In genomic region chr11:93954738-93955255, GRCm38 (mm10) we compare ENCODE assay signal across 8 mouse cellular contexts. TPM values are rescaled to one million over a fixed set of nuclear protein-coding genes. Genes with fewer than 3 reads are reported as not detected.
A peak's percentile ranks its signal among the peaks of the same experiment; 100 is the strongest.
DNase-seq lines count a peak whose midpoint lies in the region; ATAC-seq and TF ChIP-seq lines count a peak whose summit lies in the region.

No protein-coding gene starts in this region.

- no peak for TF ChIP-seq EP300 in heart, postnatal 0 days (IDR thresholded peaks at IDR 0.05; ENCODE audit: low read depth)

- H3K9me3 ChIP-seq in heart, postnatal 0 days (replicated peaks; ENCODE audit: control insufficient read depth, low read length) = no peaks in the 10 kb centered on the region
- H3K9me3 ChIP-seq in forebrain, embryonic 14.5 days (replicated peaks; ENCODE audit: control insufficient read depth, low read length) = no peaks in the 10 kb centered on the region

- ATAC-seq in heart, postnatal 0 days (ENCODE audit: insufficient read depth, low read depth) = peak; percentile 83
- ATAC-seq in forebrain, embryonic 14.5 days = peak; percentile 8
- ATAC-seq in megakaryocyte progenitor cell, adult 5-6 weeks (replicated peaks; ENCODE audit: poor library complexity) = peak; percentile 5; the same call in 1 of the 2 replicates

- no peak for TF ChIP-seq CTCF in heart, postnatal 0 days (IDR thresholded peaks at IDR 0.05; ENCODE audit: low read depth)

- H3K4me1 ChIP-seq in heart, postnatal 0 days (ENCODE audit: control insufficient read depth, insufficient read depth) = peaks cover 22% of the 10 kb centered on the region
- H3K4me1 ChIP-seq in forebrain, embryonic 14.5 days (ENCODE audit: control insufficient read depth, insufficient read depth, low read length) = peaks cover 9% of the 10 kb centered on the region

- WGBS in heart, postnatal 0 days = 31% methylated on average over 13 of the region's 13 CpGs
- WGBS in forebrain, embryonic 14.5 days = 47% methylated on average over 13 of the region's 13 CpGs

- H3K9ac ChIP-seq in heart, postnatal 0 days (replicated peaks; ENCODE audit: low read depth, low read length) = peak overlapping the region; percentile 64
- H3K9ac ChIP-seq in forebrain, embryonic 14.5 days (ENCODE audit: low read length) = peak overlapping the region; percentile 65

- peak overlapping the region; percentile 98 for H3K27ac ChIP-seq in heart, postnatal 0 days (ENCODE audit: low read depth)
- peak overlapping the region; percentile 84; the same call in 1 of the 2 replicates for H3K27ac ChIP-seq in forebrain, embryonic 14.5 days (ENCODE audit: low read depth, low read length)

- peaks cover 45% of the 10 kb centered on the region for H3K36me3 ChIP-seq in heart, postnatal 0 days (replicated peaks; ENCODE audit: control insufficient read depth, insufficient read depth, low read length)
- H3K36me3 ChIP-seq in forebrain, embryonic 14.5 days (ENCODE audit: control insufficient read depth, insufficient read depth, low read length) = peaks cover 55% of the 10 kb centered on the region

- peak overlapping the region; percentile 75 for H3K4me2 ChIP-seq in heart, postnatal 0 days (ENCODE audit: low read depth, low read length)
- peak overlapping the region; percentile 91 for H3K4me2 ChIP-seq in forebrain, embryonic 14.5 days (ENCODE audit: low read length)

- peak overlapping the region; percentile 74 for H3K4me3 ChIP-seq in heart, postnatal 0 days (ENCODE audit: low read depth, low read length)
- H3K4me3 ChIP-seq in forebrain, embryonic 14.5 days (ENCODE audit: low read depth, low read length) = peak overlapping the region; percentile 56

- peak; percentile 86 for DNase-seq in heart, postnatal 0 days (ENCODE audit: low spot score)
- no peak for DNase-seq in heart, adult 8-10 months (ENCODE audit: low spot score)
- DNase-seq in NIH3T3 (ENCODE audit: low read depth) = peak; percentile 45
- no peak for DNase-seq in forebrain, embryonic 14.5 days (ENCODE audit: low spot score)
- no peak for DNase-seq in urinary bladder, postnatal 10 days (ENCODE audit: low spot score)
- DNase-seq in layer of hippocampus, adult 18-20 months (ENCODE audit: low spot score in 2 of 2) = no peak
- no peak for DNase-seq in spleen, postnatal 36 days (ENCODE audit: low spot score in 2 of 2)

- no peaks in the 10 kb centered on the region for H3K27me3 ChIP-seq in heart, postnatal 0 days (ENCODE audit: control insufficient read depth, insufficient read depth, low read length)
- H3K27me3 ChIP-seq in forebrain, embryonic 14.5 days (replicated peaks; ENCODE audit: control insufficient read depth, insufficient read depth, low read length) = no peaks in the 10 kb centered on the region

RNA-seq across cellular contexts. Expression of gene Nme2, which starts 1.3 kb away (rescaled TPM):
- 921 and 1,000 TPM in 2 replicates for total RNA-seq in heart, postnatal 0 days (2014; rRNA removed; ENCODE audit: low replicate concordance)
- polyA plus RNA-seq in heart, postnatal 0 days (2015; fragmentation: Nextera tagmentation; extraction: Ambion mirVana) = 942 and 966 TPM in 2 replicates
- total RNA-seq in heart, adult 8-10 months (2022) = 1,000 to 10,000 TPM; 1,051 to 1,128 (median 1,108) TPM
- polyA plus RNA-seq in forebrain, embryonic 14.5 days (2014; fragmentation: Nextera tagmentation; extraction: Ambion mirVana) = 107 and 124 TPM in 2 replicates
- 539 and 573 TPM in 2 replicates for total RNA-seq in megakaryocyte progenitor cell, adult 5-6 weeks (2015)
- 216 and 275 TPM in 2 replicates for total RNA-seq in megakaryocyte progenitor cell, adult 5-6 weeks (2017)
- 10 to 100 TPM; 76.6 to 90.3 TPM for total RNA-seq in layer of hippocampus, adult 18-20 months (2021)

RNA-seq across cellular contexts. Expression of gene Gm20390, which starts 13.3 kb away (rescaled TPM):
- 61.8 and 75.6 TPM in 2 replicates for total RNA-seq in heart, postnatal 0 days (2014; rRNA removed; ENCODE audit: low replicate concordance)
- 183 and 191 TPM in 2 replicates for polyA plus RNA-seq in heart, postnatal 0 days (2015; fragmentation: Nextera tagmentation; extraction: Ambion mirVana)
- 10 to 100 TPM; 11.7 to 17.8 (median 12.5) TPM for total RNA-seq in heart, adult 8-10 months (2022)
- 359 and 434 TPM in 2 replicates for polyA plus RNA-seq in forebrain, embryonic 14.5 days (2014; fragmentation: Nextera tagmentation; extraction: Ambion mirVana)
- total RNA-seq in megakaryocyte progenitor cell, adult 5-6 weeks (2015) = 43.7 and 97.0 TPM in 2 replicates
- total RNA-seq in megakaryocyte progenitor cell, adult 5-6 weeks (2017) = not detected in 2 replicates
- 100 to 1,000 TPM; 108 to 113 TPM for total RNA-seq in layer of hippocampus, adult 18-20 months (2021)

RNA-seq across cellular contexts. Expression of gene Nme1, which starts 13.5 kb away (rescaled TPM):
- total RNA-seq in heart, postnatal 0 days (2014; rRNA removed; ENCODE audit: low replicate concordance) = 17.2 and 46.8 TPM in 2 replicates
- 56.1 and 63.1 TPM in 2 replicates for polyA plus RNA-seq in heart, postnatal 0 days (2015; fragmentation: Nextera tagmentation; extraction: Ambion mirVana)
- 10 to 100 TPM in 3 of 4 experiments, 1 to 10 TPM in 1; 8.3 to 15.9 (median 12.6) TPM for total RNA-seq in heart, adult 8-10 months (2022)
- 391 and 476 TPM in 2 replicates for polyA plus RNA-seq in forebrain, embryonic 14.5 days (2014; fragmentation: Nextera tagmentation; extraction: Ambion mirVana)
- 198 and 211 TPM in 2 replicates for total RNA-seq in megakaryocyte progenitor cell, adult 5-6 weeks (2015)
- total RNA-seq in megakaryocyte progenitor cell, adult 5-6 weeks (2017) = 202 and 219 TPM in 2 replicates
- 10 to 100 TPM; 65.8 to 73.3 TPM for total RNA-seq in layer of hippocampus, adult 18-20 months (2021)

RNA-seq across cellular contexts. Expression of gene Spag9, which starts 41.1 kb away (rescaled TPM):
- total RNA-seq in heart, postnatal 0 days (2014; rRNA removed; ENCODE audit: low replicate concordance) = 47.8 and 48.7 TPM in 2 replicates
- 39.5 and 40.0 TPM in 2 replicates for polyA plus RNA-seq in heart, postnatal 0 days (2015; fragmentation: Nextera tagmentation; extraction: Ambion mirVana)
- 100 to 1,000 TPM; 141 to 155 (median 148) TPM for total RNA-seq in heart, adult 8-10 months (2022)
- 89.6 and 109 TPM in 2 replicates for polyA plus RNA-seq in forebrain, embryonic 14.5 days (2014; fragmentation: Nextera tagmentation; extraction: Ambion mirVana)
- total RNA-seq in megakaryocyte progenitor cell, adult 5-6 weeks (2015) = 33.6 and 34.0 TPM in 2 replicates
- total RNA-seq in megakaryocyte progenitor cell, adult 5-6 weeks (2017) = 51.5 and 64.3 TPM in 2 replicates
- total RNA-seq in layer of hippocampus, adult 18-20 months (2021) = 100 to 1,000 TPM; 212 to 219 TPM

Comparison
In these comparisons a context has a peak if more than half of its experiments do, and no peak if none do; other contexts are left out.
1. DNase-seq: peak in heart, postnatal 0 days (single experiment) and NIH3T3 (single experiment); none in heart, adult 8-10 months (single experiment), forebrain, embryonic 14.5 days (single experiment), urinary bladder, postnatal 10 days (single experiment), layer of hippocampus, adult 18-20 months (0 of 2) and spleen, postnatal 36 days (0 of 2).
2. ATAC-seq: peak in every context shown above with its lines; median percentile 83 in heart, postnatal 0 days; 8 in forebrain, embryonic 14.5 days; 5 in megakaryocyte progenitor cell, adult 5-6 weeks.